Mouse (Mus musculus) stomach, embryonic 16.5 days (tissue): ENCODE measurements around the gene Eef1b2. TPM values are rescaled to one million over a fixed set of nuclear protein-coding genes. Genes with fewer than 3 reads are reported as not detected.

ENCODE experiments used
- ATAC-seq: fragments of 200-750 bp; cut with Nextera tagmentation; 2 replicates; pipeline ENCODE4 v1.8.0; 2017; ENCODE audit warnings: moderate number of reproducible peaks, moderate TSS enrichment; ENCODE audit not compliant: insufficient read depth, low FRiP score
- H3K27ac ChIP-seq: fragments of 300-500 bp; sonication (generic); 2 replicates; pipeline ENCODE4 v1.5.1; 2014; ENCODE audit warnings: low read length
- H3K27me3 ChIP-seq: fragments of 300-500 bp; sonication (generic); 2 replicates; pipeline ENCODE4 v1.6.1; 2014; ENCODE audit warnings: low read length, control low read depth, mixed read lengths; ENCODE audit not compliant: control insufficient read depth, insufficient read depth
- H3K36me3 ChIP-seq: fragments of 300-500 bp; sonication (generic); 2 replicates; pipeline ENCODE4 v1.6.1; 2014; ENCODE audit warnings: low read length; ENCODE audit not compliant: control insufficient read depth, insufficient read depth
- H3K4me1 ChIP-seq: fragments of 300-500 bp; sonication (generic); 2 replicates; pipeline ENCODE4 v1.6.1; 2014; ENCODE audit warnings: low read length, control low read depth, mixed read lengths; ENCODE audit not compliant: control insufficient read depth, insufficient read depth
- H3K4me2 ChIP-seq: fragments of 300-500 bp; sonication (generic); 2 replicates; pipeline ENCODE4 v1.6.1; 2014; ENCODE audit warnings: low read depth, low read length, mixed read lengths
- H3K4me3 ChIP-seq: fragments of 300-500 bp; sonication (generic); replicated peaks from 2 replicates; pipeline ENCODE4 v1.5.1; 2014; ENCODE audit warnings: mild to moderate bottlenecking, low read length
- H3K9ac ChIP-seq: fragments of 300-500 bp; sonication (generic); 2 replicates; pipeline ENCODE4 v1.6.1; 2014; ENCODE audit warnings: low read length
- H3K9me3 ChIP-seq: fragments of 300-500 bp; sonication (generic); replicated peaks from 2 replicates; pipeline ENCODE4 v1.6.1; 2016; ENCODE audit warnings: low read length, control low read depth; ENCODE audit not compliant: control insufficient read depth
- WGBS: fragments of 180-500 bp; shearing (Covaris S2); extraction: QIAGEN DNeasy Blood & Tissue Kit; methylation state at CpG from one replicate; pipeline ENCODE4 v1.1.7; 2014; 5-methylcytosine and 5-hydroxymethylcytosine counted together
- polyA plus RNA-seq: library from polyadenylated mRNA; unstranded; fragments of >200 nt; fragmentation: Nextera tagmentation; extraction: Ambion mirVana; gene quantifications from 2 replicates; pipeline ENCODE4 v1.2.1, GENCODE M21; 2015

Gene Eef1b2
- polyA plus RNA-seq, 1 experiment from 2014 or later: 464 TPM

DNA sequence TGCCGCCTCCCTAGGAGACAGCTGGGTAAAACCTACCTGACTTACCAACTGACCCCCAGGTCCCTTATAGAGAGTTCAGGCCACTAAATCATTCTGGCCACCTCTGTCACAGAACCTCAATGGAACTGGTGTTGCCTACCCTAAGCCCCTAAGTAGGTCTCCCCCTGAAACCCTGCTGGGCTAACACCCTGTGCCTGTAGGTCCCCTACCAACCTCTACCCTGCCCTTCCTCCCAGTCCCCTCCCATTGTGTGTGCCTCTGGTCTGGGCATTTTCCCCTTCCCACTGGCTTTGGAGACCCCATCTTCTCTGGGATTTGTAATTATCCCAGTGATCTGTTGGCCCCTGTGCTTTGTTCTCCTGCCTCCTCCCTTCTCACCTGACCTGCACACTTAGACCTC, 26.8 kb downstream of the Eef1b2 start:
- H3K27ac ChIP-seq: no peak overlapping the region
- H3K9me3 ChIP-seq: no peaks in the 10 kb centered on the region; the same call in 1 of the 2 replicates
- H3K4me3 ChIP-seq: no peak overlapping the region
- ATAC-seq: no peak
- H3K4me2 ChIP-seq: no peak overlapping the region
- 91% methylated on average over 1 of the region's 1 CpGs for WGBS
- no peak overlapping the region for H3K9ac ChIP-seq
- no peaks in the 10 kb centered on the region for H3K36me3 ChIP-seq
- no peaks in the 10 kb centered on the region for H3K27me3 ChIP-seq
- no peaks in the 10 kb centered on the region for H3K4me1 ChIP-seq

- Histone ChIP-seq H3K4me2 (no peak overlapping the region), H3K4me3 (no peak overlapping the region), H3K4me1 (no peaks in the 10 kb centered on the region), H3K36me3 (no peaks in the 10 kb centered on the region), H3K27ac (no peak overlapping the region), H3K9me3 (no peaks in the 10 kb centered on the region; the same call in 1 of the 2 replicates), H3K9ac (no peak overlapping the region), H3K27me3 (no peaks in the 10 kb centered on the region)
- WGBS: 16% methylated on average over 7 of the region's 7 CpGs
- no peak for ATAC-seq
Observed at GRCm38 (mm10) chr1:63203950-63204659, 27.5 kb downstream of the Eef1b2 start.

GRCm38 (mm10) chr1:63204660-63205394, 28.2 kb downstream of the Eef1b2 start:
- no peak overlapping the region for H3K4me2 ChIP-seq
- H3K4me1 ChIP-seq: no peaks in the 10 kb centered on the region
- no peaks in the 10 kb centered on the region for H3K27me3 ChIP-seq
- WGBS: 36% methylated on average over 7 of the region's 7 CpGs
- no peaks in the 10 kb centered on the region for H3K36me3 ChIP-seq
- ATAC-seq: no peak
- H3K4me3 ChIP-seq: no peak overlapping the region
- no peaks in the 10 kb centered on the region; the same call in 1 of the 2 replicates for H3K9me3 ChIP-seq
- H3K9ac ChIP-seq: no peak overlapping the region
- H3K27ac ChIP-seq: no peak overlapping the region

DNA sequence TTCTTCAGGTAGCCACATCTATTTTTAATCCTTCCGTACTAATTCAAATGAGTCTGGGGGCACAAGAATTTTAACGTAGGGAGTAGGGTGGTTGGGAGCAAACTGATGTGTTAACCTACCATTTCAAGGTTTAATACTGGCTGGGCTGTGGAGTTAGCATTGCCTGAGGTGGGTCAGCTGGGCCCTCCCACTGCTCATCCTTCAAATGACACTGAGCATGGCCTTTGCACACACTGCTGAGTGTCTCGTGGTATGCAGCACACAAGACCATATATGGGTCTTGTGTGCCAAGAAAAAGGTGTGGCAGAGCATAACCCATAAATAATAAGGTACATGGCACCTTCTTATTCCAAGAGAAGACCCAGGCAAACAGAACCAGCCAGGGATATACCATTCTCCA, 31.0 kb downstream of the Eef1b2 start:
- Histone ChIP-seq H3K4me3 (no peak overlapping the region), H3K27me3 (no peaks in the 10 kb centered on the region), H3K9ac (no peak overlapping the region), H3K36me3 (no peaks in the 10 kb centered on the region), H3K4me2 (no peak overlapping the region), H3K4me1 (no peaks in the 10 kb centered on the region), H3K9me3 (no peaks in the 10 kb centered on the region), H3K27ac (no peak overlapping the region)
- ATAC-seq: no peak
- 72% methylated on average over 3 of the region's 3 CpGs for WGBS

DNA sequence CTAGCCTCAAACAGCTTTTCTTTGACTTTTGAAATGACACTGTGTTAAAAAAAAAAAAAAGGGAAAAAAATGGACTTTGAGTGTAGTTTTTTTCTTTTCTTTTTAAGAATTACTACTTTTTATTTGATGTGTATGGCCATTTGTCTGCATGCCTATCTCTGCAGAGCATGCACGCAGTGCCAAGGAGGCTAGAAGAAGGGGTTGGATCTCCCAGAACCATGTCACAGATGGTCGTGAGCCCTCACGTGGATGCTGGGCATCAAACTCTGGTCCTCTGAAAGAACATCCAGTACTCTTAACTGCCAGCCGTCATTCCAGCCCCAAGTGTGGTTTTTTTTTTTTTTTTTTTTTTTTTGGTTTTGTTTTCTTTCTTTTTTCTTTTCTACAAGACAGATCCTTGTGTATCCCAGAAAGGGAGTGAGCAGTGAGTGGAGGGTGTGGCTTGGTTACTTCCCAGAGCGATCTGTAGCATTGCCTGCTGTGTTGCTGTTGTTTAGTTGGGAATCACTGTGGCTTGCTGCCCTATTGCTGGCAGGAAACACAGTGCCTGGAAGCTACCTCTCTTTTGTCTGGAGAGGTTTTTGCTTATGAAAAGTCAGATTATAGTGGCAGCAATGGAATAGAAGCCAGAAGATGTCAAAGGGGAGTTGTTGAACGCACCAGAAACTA, 33.4 kb downstream of the Eef1b2 start:
- no peak overlapping the region for H3K4me2 ChIP-seq

DNA sequence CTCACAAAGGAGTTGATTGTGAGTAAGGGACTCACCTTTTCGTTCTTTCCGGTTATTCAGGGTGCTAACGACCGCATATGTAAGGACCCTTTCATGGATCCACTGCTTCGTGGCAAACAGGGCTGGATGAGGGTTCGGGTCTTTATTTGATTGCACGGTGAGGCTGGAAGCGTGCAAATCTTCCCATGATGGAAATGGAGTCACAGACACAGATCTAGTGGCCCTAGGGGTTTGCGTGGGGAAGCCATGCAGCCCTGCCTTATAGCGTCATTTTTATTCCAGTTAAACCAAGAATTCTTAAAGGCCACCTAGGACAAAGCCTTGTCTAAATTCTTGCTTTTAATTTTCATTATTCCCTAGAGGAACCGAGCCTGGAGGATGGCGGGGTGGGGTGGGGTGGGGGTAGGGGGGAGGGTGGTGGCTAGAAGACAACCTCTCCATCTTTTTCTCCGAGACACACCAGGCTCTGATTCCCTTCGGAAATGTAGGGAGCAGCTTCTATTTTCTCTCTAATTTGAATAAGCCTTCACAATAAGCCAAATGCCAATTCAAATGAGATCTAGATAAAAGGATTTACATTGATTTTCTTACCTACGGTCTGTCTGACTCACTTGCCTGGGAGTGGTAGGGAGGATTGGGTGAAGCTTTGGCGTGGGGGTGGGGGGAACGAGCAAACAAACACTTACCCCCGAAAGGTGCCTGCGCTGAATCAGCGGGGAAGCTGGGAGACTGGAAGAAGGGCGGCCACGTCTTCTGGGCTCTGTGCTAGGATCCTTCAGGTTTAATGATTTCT, 37.0 kb downstream of the Eef1b2 start:
- peak overlapping the region; percentile 18 for H3K4me2 ChIP-seq
- H3K9me3 ChIP-seq: no peaks in the 10 kb centered on the region
- H3K9ac ChIP-seq: no peak overlapping the region
- no peaks in the 10 kb centered on the region for H3K4me1 ChIP-seq
- 28% methylated on average over 22 of the region's 22 CpGs for WGBS
- no peaks in the 10 kb centered on the region for H3K27me3 ChIP-seq
- no peak overlapping the region for H3K27ac ChIP-seq
- no peaks in the 10 kb centered on the region for H3K36me3 ChIP-seq
- H3K4me3 ChIP-seq: no peak overlapping the region
- ATAC-seq: no peak

More for the DNA sequence above, 33.4 kb downstream of the Eef1b2 start:
- H3K4me1 ChIP-seq: no peaks in the 10 kb centered on the region
- WGBS: 33% methylated on average over 6 of the region's 6 CpGs
- no peak for ATAC-seq
- no peak overlapping the region for H3K4me3 ChIP-seq
- no peaks in the 10 kb centered on the region for H3K9me3 ChIP-seq
- H3K27me3 ChIP-seq: no peaks in the 10 kb centered on the region
- no peaks in the 10 kb centered on the region for H3K36me3 ChIP-seq
- no peak overlapping the region for H3K27ac ChIP-seq
- no peak overlapping the region for H3K9ac ChIP-seq

GRCm38 (mm10) chr1:63214271-63214558, 37.6 kb downstream of the Eef1b2 start, which contains the start of gene Gpr1:
Gene Gpr1 (minus strand): TSS chr1:63214543.
- Histone ChIP-seq H3K4me1 (no peaks in the 10 kb centered on the region), H3K4me2 (peak within 1 kb of the TSS; percentile 18), H3K27me3 (no peaks in the 10 kb centered on the region), H3K4me3 (no peak within 1 kb of the TSS), H3K27ac (no peak within 1 kb of the TSS), H3K9me3 (no peaks in the 10 kb centered on the region), H3K36me3 (no peaks in the 10 kb centered on the region), H3K9ac (no peak within 1 kb of the TSS)
- no peak for ATAC-seq
- WGBS: 35% methylated on average over 3 of the region's 3 CpGs

GRCm38 (mm10) chr1:63214631-63215030, 38.0 kb downstream of the Eef1b2 start:
- ATAC-seq: no peak
- 49% methylated on average over 7 of the region's 7 CpGs for WGBS
- Histone ChIP-seq H3K4me2 (no peak overlapping the region), H3K4me1 (no peaks in the 10 kb centered on the region), H3K4me3 (no peak overlapping the region), H3K9me3 (no peaks in the 10 kb centered on the region), H3K9ac (no peak overlapping the region), H3K27ac (no peak overlapping the region), H3K36me3 (no peaks in the 10 kb centered on the region), H3K27me3 (no peaks in the 10 kb centered on the region)
